Mouse (Mus musculus): ENCODE data around the gene Chchd6. TPM values are rescaled to one million over a fixed set of nuclear protein-coding genes. Genes with fewer than 3 reads are reported as not detected.

Gene Chchd6
- polyA plus RNA-seq, 1 experiment, result 9.1 TPM

- WGBS, result 100% methylated on average over 1 of the region's 1 CpGs
- H3K27ac ChIP-seq (ENCODE audit: insufficient read depth, low read depth, low read length), result no peak overlapping the region
Observed at GRCm38 (mm10) chr6:89345855-89346254, 249.6 kb downstream of the Chchd6 start.

DNA sequence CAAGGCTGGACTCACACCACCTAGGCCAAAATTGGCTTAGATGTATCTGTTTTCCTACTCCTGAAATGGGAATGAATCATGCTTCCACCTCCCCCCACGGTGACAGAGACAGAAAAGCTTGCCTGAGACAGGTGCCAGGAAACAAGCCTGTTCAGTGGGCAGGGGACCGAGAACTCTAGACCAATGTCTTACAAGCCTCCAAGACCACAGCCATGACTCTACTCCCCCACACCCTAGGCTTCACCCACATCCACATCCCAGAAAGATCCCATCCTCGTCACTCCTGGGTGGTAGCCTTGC, 250.0 kb downstream of the Chchd6 start:
- peak overlapping the region; percentile 3; the same call in 1 of the 2 replicates for H3K27ac ChIP-seq (ENCODE audit: insufficient read depth, low read depth, low read length)

More at GRCm38 (mm10) chr6:89345855-89346254, 249.6 kb downstream of the Chchd6 start:
- H3K4me3 ChIP-seq (ENCODE audit: low read depth, low read length), result no peak overlapping the region
- peaks cover 2% of the 10 kb centered on the region; the same call in 1 of the 2 replicates for H3K36me3 ChIP-seq (ENCODE audit: control insufficient read depth, insufficient read depth, low read length)
- H3K4me1 ChIP-seq (ENCODE audit: control insufficient read depth, insufficient read depth, insufficient read length, low read length), result peaks cover 5% of the 10 kb centered on the region; the same call in 1 of the 2 replicates
- H3K27me3 ChIP-seq (ENCODE audit: control insufficient read depth, insufficient read depth, low read length), result no peaks in the 10 kb centered on the region
- TF ChIP-seq CTCF (IDR thresholded peaks at IDR 0.05; ENCODE audit: extremely low read depth, insufficient read length, insufficient replicate concordance, low read depth, low read length), result no peak
- TF ChIP-seq POLR2A (IDR thresholded peaks at IDR 0.05; ENCODE audit: low read depth, low read length), result no peak

GRCm38 (mm10) chr6:89344613-89345485, 250.6 kb downstream of the Chchd6 start:
- Histone ChIP-seq H3K27ac (ENCODE audit: insufficient read depth, low read depth, low read length) (peak overlapping the region; percentile 3; the same call in 1 of the 2 replicates), H3K27me3 (ENCODE audit: control insufficient read depth, insufficient read depth, low read length) (no peaks in the 10 kb centered on the region), H3K4me1 (ENCODE audit: control insufficient read depth, insufficient read depth, insufficient read length, low read length) (peaks cover 5% of the 10 kb centered on the region; the same call in 1 of the 2 replicates), H3K4me3 (ENCODE audit: low read depth, low read length) (no peak overlapping the region), H3K36me3 (ENCODE audit: control insufficient read depth, insufficient read depth, low read length) (peaks cover 9% of the 10 kb centered on the region)
- TF ChIP-seq POLR2A (IDR thresholded peaks at IDR 0.05; ENCODE audit: low read depth, low read length) (no peak), CTCF (IDR thresholded peaks at IDR 0.05; ENCODE audit: extremely low read depth, insufficient read length, insufficient replicate concordance, low read depth, low read length) (no peak)
- WGBS, result 74% methylated on average over 10 of the region's 10 CpGs

More for the DNA sequence above, 250.0 kb downstream of the Chchd6 start:
- TF ChIP-seq CTCF (IDR thresholded peaks at IDR 0.05; ENCODE audit: extremely low read depth, insufficient read length, insufficient replicate concordance, low read depth, low read length), result no peak
- TF ChIP-seq POLR2A (IDR thresholded peaks at IDR 0.05; ENCODE audit: low read depth, low read length), result no peak
- Histone ChIP-seq H3K27me3 (ENCODE audit: control insufficient read depth, insufficient read depth, low read length) (no peaks in the 10 kb centered on the region), H3K4me3 (ENCODE audit: low read depth, low read length) (no peak overlapping the region), H3K36me3 (ENCODE audit: control insufficient read depth, insufficient read depth, low read length) (peaks cover 4% of the 10 kb centered on the region), H3K4me1 (ENCODE audit: control insufficient read depth, insufficient read depth, insufficient read length, low read length) (peaks cover 5% of the 10 kb centered on the region; the same call in 1 of the 2 replicates)
- 72% methylated on average over 3 of the region's 3 CpGs for WGBS

- H3K27ac ChIP-seq (ENCODE audit: insufficient read depth, low read depth, low read length), result no peak overlapping the region
- H3K36me3 ChIP-seq (ENCODE audit: control insufficient read depth, insufficient read depth, low read length), result peaks cover 11% of the 10 kb centered on the region
- TF ChIP-seq POLR2A (IDR thresholded peaks at IDR 0.05; ENCODE audit: low read depth, low read length) (no peak), CTCF (IDR thresholded peaks at IDR 0.05; ENCODE audit: extremely low read depth, insufficient read length, insufficient replicate concordance, low read depth, low read length) (no peak)
- no peak overlapping the region for H3K4me3 ChIP-seq (ENCODE audit: low read depth, low read length)
- H3K4me1 ChIP-seq (ENCODE audit: control insufficient read depth, insufficient read depth, insufficient read length, low read length), result peaks cover 5% of the 10 kb centered on the region; the same call in 1 of the 2 replicates
- no peaks in the 10 kb centered on the region for H3K27me3 ChIP-seq (ENCODE audit: control insufficient read depth, insufficient read depth, low read length)
- WGBS, result 89% methylated on average over 4 of the region's 4 CpGs
Observed at GRCm38 (mm10) chr6:89341981-89342380, 253.5 kb downstream of the Chchd6 start.

- Histone ChIP-seq H3K4me1 (ENCODE audit: control insufficient read depth, insufficient read depth, insufficient read length, low read length) (no peaks in the 10 kb centered on the region), H3K36me3 (ENCODE audit: control insufficient read depth, insufficient read depth, low read length) (peaks cover 12% of the 10 kb centered on the region), H3K27ac (ENCODE audit: insufficient read depth, low read depth, low read length) (no peak overlapping the region), H3K4me3 (ENCODE audit: low read depth, low read length) (no peak overlapping the region), H3K27me3 (ENCODE audit: control insufficient read depth, insufficient read depth, low read length) (no peaks in the 10 kb centered on the region)
- TF ChIP-seq POLR2A (IDR thresholded peaks at IDR 0.05; ENCODE audit: low read depth, low read length), result no peak
- no peak for TF ChIP-seq CTCF (IDR thresholded peaks at IDR 0.05; ENCODE audit: extremely low read depth, insufficient read length, insufficient replicate concordance, low read depth, low read length)
- WGBS, result 76% methylated on average over 2 of the region's 2 CpGs
Observed at GRCm38 (mm10) chr6:89339447-89339846, 256.0 kb downstream of the Chchd6 start.

DNA sequence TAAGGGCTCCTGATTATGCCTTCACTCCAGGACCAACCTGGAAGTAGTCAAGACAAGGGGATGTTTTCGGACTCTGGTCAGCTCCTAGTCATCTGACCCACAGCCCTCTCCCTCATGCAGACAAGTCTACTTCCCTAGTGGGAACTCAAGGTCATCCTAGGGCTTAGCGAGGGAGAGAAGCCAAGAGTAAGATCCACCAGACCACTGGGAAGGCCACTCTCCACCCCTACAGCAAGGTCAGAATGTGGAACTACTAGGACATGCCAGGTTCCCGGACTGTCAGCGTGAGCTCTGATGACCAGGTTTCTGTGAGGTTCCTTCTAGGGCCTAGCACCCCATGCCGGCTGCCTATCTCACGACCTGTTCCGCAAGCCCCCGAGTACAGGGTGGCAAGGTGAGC, 256.7 kb downstream of the Chchd6 start:
- Histone ChIP-seq H3K4me3 (ENCODE audit: low read depth, low read length) (no peak overlapping the region), H3K4me1 (ENCODE audit: control insufficient read depth, insufficient read depth, insufficient read length, low read length) (no peaks in the 10 kb centered on the region), H3K27ac (ENCODE audit: insufficient read depth, low read depth, low read length) (no peak overlapping the region), H3K36me3 (ENCODE audit: control insufficient read depth, insufficient read depth, low read length) (peaks cover 12% of the 10 kb centered on the region), H3K27me3 (ENCODE audit: control insufficient read depth, insufficient read depth, low read length) (no peaks in the 10 kb centered on the region)
- whole genome bisulfite sequencing, result 94% methylated on average over 8 of the region's 8 CpGs
- TF ChIP-seq CTCF (IDR thresholded peaks at IDR 0.05; ENCODE audit: extremely low read depth, insufficient read length, insufficient replicate concordance, low read depth, low read length) (no peak), POLR2A (IDR thresholded peaks at IDR 0.05; ENCODE audit: low read depth, low read length) (no peak)

- 90% methylated on average over 9 of the region's 9 CpGs for WGBS
- Histone ChIP-seq H3K27me3 (ENCODE audit: control insufficient read depth, insufficient read depth, low read length) (no peaks in the 10 kb centered on the region), H3K27ac (ENCODE audit: insufficient read depth, low read depth, low read length) (no peak overlapping the region), H3K36me3 (ENCODE audit: control insufficient read depth, insufficient read depth, low read length) (peaks cover 14% of the 10 kb centered on the region), H3K4me1 (ENCODE audit: control insufficient read depth, insufficient read depth, insufficient read length, low read length) (no peaks in the 10 kb centered on the region), H3K4me3 (ENCODE audit: low read depth, low read length) (no peak overlapping the region)
- TF ChIP-seq POLR2A (IDR thresholded peaks at IDR 0.05; ENCODE audit: low read depth, low read length), result no peak
- TF ChIP-seq CTCF (IDR thresholded peaks at IDR 0.05; ENCODE audit: extremely low read depth, insufficient read length, insufficient replicate concordance, low read depth, low read length), result no peak
Observed at GRCm38 (mm10) chr6:89337574-89337973, 257.9 kb downstream of the Chchd6 start.
